8 mouse cellular contexts compared by ENCODE assay signal in the genomic region with DNA sequence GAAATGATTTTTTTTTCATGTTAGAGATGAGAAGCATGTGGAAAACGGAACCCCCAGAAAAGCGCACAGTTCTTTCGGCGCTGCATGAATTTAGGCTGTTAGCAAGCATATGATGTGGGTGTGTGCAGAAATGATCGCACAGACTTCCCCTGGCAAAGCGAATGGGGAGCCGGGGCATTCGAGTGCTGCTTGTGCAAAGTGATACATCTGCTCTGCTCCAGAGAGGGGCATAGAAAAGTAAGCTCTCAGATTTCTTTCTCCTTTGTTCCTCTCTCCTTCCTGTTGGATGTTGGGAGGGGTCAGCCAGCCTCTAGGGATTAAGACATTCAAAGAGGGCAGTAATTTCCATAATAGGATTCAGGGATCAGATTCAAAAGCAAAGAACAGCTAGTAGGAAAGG.
DNase-seq lines count a peak whose midpoint lies in the region; ATAC-seq and TF ChIP-seq lines count a peak whose summit lies in the region.
"Had no signal": no experiment of that assay in that cellular context is flagged by ENCODE, and none has a peak within 500 bp of the region (broad histone marks: within the 10 kb centered on the region; RNA-seq: fewer than 3 reads in every experiment).

No protein-coding gene starts in this region.

- no peak overlapping the region for H3K9ac ChIP-seq in forebrain, embryonic 15.5 days (replicated peaks)
- H3K9ac ChIP-seq in midbrain, postnatal 0 days (replicated peaks; ENCODE audit: low read length, poor library complexity, severe bottlenecking) = no peak overlapping the region

- peaks cover 24% of the 10 kb centered on the region for H3K4me1 ChIP-seq in forebrain, embryonic 15.5 days
- no peaks in the 10 kb centered on the region for H3K4me1 ChIP-seq in midbrain, postnatal 0 days (ENCODE audit: insufficient read depth, low read length)

- 0 out of 2 replicates have a peak overlapping the region, but pooled peaks have one; percentile 7 for H3K27ac ChIP-seq in forebrain, embryonic 15.5 days (replicated peaks)
- no peak overlapping the region for H3K27ac ChIP-seq in midbrain, postnatal 0 days (ENCODE audit: low read depth, low read length)

- DNase-seq in embryo, embryonic 9.5 days (ENCODE audit: extremely low spot score) = peak; percentile 39
- peak; percentile 4 to 29 for DNase-seq in layer of hippocampus, postnatal 14 days (ENCODE audit: low spot score in 2 of 2)
- no peak for DNase-seq in midbrain, postnatal 0 days (ENCODE audit: low spot score)
- DNase-seq in MN1 (ENCODE audit: low spot score) = no peak
- DNase-seq in ovary, postnatal 36 days (ENCODE audit: low spot score) = no peak
- DNase-seq in cerebellum, postnatal 36 days = no peak
- DNase-seq: thymus, adult 2 months had no signal

- H3K4me3 ChIP-seq in forebrain, embryonic 15.5 days = no peak overlapping the region
- H3K4me3 ChIP-seq in midbrain, postnatal 0 days (ENCODE audit: low read depth, low read length) = no peak overlapping the region

- no peak for TF ChIP-seq CTCF in midbrain, postnatal 0 days (IDR thresholded peaks at IDR 0.05)

- H3K9me3 ChIP-seq in forebrain, embryonic 15.5 days = no peaks in the 10 kb centered on the region
- no peaks in the 10 kb centered on the region for H3K9me3 ChIP-seq in midbrain, postnatal 0 days (ENCODE audit: low read length)

- H3K27me3 ChIP-seq in forebrain, embryonic 15.5 days = no peaks in the 10 kb centered on the region
- H3K27me3 ChIP-seq in midbrain, postnatal 0 days (ENCODE audit: insufficient read depth, low read length) = 0 out of 2 replicates have a peak, but pooled peaks cover 3% of the 10 kb centered on the region

- ATAC-seq in forebrain, embryonic 15.5 days (replicated peaks) = peak; percentile 78
- no peak for ATAC-seq in midbrain, postnatal 0 days (ENCODE audit: low FRiP score)

- WGBS in forebrain, embryonic 15.5 days = 3% methylated on average over 8 of the region's 8 CpGs
- WGBS in midbrain, postnatal 0 days = 8% methylated on average over 8 of the region's 8 CpGs

- H3K36me3 ChIP-seq in forebrain, embryonic 15.5 days = no peaks in the 10 kb centered on the region
- no peaks in the 10 kb centered on the region for H3K36me3 ChIP-seq in midbrain, postnatal 0 days (ENCODE audit: insufficient read depth, low read length)

- peak overlapping the region; percentile 6 for H3K4me2 ChIP-seq in forebrain, embryonic 15.5 days (replicated peaks)
- peak overlapping the region; percentile 22; the same call in 1 of the 2 replicates for H3K4me2 ChIP-seq in midbrain, postnatal 0 days (ENCODE audit: low read depth, low read length, poor library complexity, severe bottlenecking)

Comparison
In these comparisons a context has a peak if more than half of its experiments do, and no peak if none do; other contexts are left out.
1. DNase-seq: peak in embryo, embryonic 9.5 days (single experiment) and layer of hippocampus, postnatal 14 days (2 of 2); none in midbrain, postnatal 0 days (single experiment), MN1 (single experiment), ovary, postnatal 36 days (single experiment) and cerebellum, postnatal 36 days (0 of 2).